Mouse (Mus musculus) intestine, embryonic 14.5 days (tissue): ENCODE results near the gene Mbd4. TPM values are rescaled to one million over a fixed set of nuclear protein-coding genes. Genes with fewer than 3 reads are reported as not detected.
A peak's percentile ranks its signal among the peaks of the same experiment; 100 is the strongest.

ENCODE experiments used
- ATAC-seq: fragments of 200-750 bp; cut with Nextera tagmentation; replicated peaks from 2 replicates; pipeline ENCODE4 v1.8.0; 2017; ENCODE audit warnings: low read depth, moderate number of reproducible peaks, moderate TSS enrichment, moderate library complexity; ENCODE audit not compliant: low FRiP score, low TSS enrichment
- DNase-seq: peaks from one replicate; pipeline ENCODE4 v3.0.0-alpha.2; 2018; ENCODE audit warnings: low spot score
- H3K27ac ChIP-seq: fragments of 300-500 bp; sonication (generic); 2 replicates; pipeline ENCODE4 v1.5.1; 2014; ENCODE audit warnings: low read depth, mild to moderate bottlenecking, control low read depth
- H3K27me3 ChIP-seq: fragments of 300-500 bp; sonication (generic); replicated peaks from 2 replicates; pipeline ENCODE4 v1.6.1; 2014; ENCODE audit warnings: low read length, control low read depth; ENCODE audit not compliant: control insufficient read depth, insufficient read depth
- H3K36me3 ChIP-seq: fragments of 300-500 bp; sonication (generic); 2 replicates; pipeline ENCODE4 v1.6.1; 2014; ENCODE audit warnings: low read length, control low read depth; ENCODE audit not compliant: control insufficient read depth, insufficient read depth
- H3K4me1 ChIP-seq: fragments of 300-500 bp; sonication (generic); replicated peaks from 2 replicates; pipeline ENCODE4 v1.6.1; 2014; ENCODE audit warnings: low read length, control low read depth, mixed read lengths; ENCODE audit not compliant: control insufficient read depth, insufficient read depth
- H3K4me2 ChIP-seq: fragments of 300-500 bp; sonication (generic); 2 replicates; pipeline ENCODE4 v1.6.1; 2014; ENCODE audit warnings: low read length
- H3K4me3 ChIP-seq: fragments of 300-500 bp; sonication (generic); 2 replicates; pipeline ENCODE4 v1.5.1; 2014; ENCODE audit warnings: low read depth, low read length, control low read depth, mixed read lengths
- H3K9ac ChIP-seq: fragments of 300-500 bp; sonication (generic); 2 replicates; pipeline ENCODE4 v1.6.1; 2014; ENCODE audit warnings: mild to moderate bottlenecking, low read length
- H3K9me3 ChIP-seq: fragments of 300-500 bp; sonication (generic); 2 replicates; pipeline ENCODE4 v1.6.1; 2016; ENCODE audit warnings: low read length, control low read depth; ENCODE audit not compliant: control insufficient read depth
- WGBS: fragments of 180-500 bp; shearing (Covaris S2); extraction: QIAGEN DNeasy Blood & Tissue Kit; methylation state at CpG from one replicate; pipeline ENCODE4 v1.1.7; 2014; 5-methylcytosine and 5-hydroxymethylcytosine counted together
- polyA plus RNA-seq: library from polyadenylated mRNA; unstranded; fragments of >200 nt; fragmentation: Nextera tagmentation; extraction: Ambion mirVana; gene quantifications from 2 replicates; pipeline ENCODE4 v1.2.1, GENCODE M21; 2014

The Mbd4 gene
- polyA plus RNA-seq, 1 experiment from 2014 or later = 14.7 TPM

DNA sequence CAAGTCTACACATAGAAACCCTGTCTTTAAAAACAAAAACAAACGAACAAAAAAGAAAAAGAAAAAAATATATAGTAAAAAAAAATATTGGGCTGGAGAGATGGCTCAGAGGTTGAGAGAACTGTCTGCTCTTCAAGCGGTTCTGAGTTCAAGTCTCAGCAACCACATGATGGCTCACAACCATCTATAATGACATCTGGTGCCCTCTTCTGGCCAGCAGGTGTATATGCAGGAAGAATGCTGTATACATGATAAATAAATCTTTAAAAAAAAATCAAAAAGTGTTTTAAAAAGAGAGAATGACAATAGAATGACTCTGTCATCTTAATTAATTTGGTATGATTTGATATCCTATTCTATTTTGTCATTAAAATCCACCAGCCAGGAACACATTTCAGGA, 1.3 kb upstream of the Mbd4 start:
- no peak overlapping the region for H3K27ac ChIP-seq
- H3K4me2 ChIP-seq = no peak overlapping the region
- H3K9ac ChIP-seq = no peak overlapping the region
- peaks cover 14% of the 10 kb centered on the region for H3K36me3 ChIP-seq
- 73% methylated on average over 2 of the region's 2 CpGs for WGBS
- H3K27me3 ChIP-seq = no peaks in the 10 kb centered on the region
- DNase-seq (no peak), ATAC-seq (no peak)
- H3K9me3 ChIP-seq = no peaks in the 10 kb centered on the region
- H3K4me1 ChIP-seq = peaks cover 25% of the 10 kb centered on the region
- no peak overlapping the region for H3K4me3 ChIP-seq

DNA sequence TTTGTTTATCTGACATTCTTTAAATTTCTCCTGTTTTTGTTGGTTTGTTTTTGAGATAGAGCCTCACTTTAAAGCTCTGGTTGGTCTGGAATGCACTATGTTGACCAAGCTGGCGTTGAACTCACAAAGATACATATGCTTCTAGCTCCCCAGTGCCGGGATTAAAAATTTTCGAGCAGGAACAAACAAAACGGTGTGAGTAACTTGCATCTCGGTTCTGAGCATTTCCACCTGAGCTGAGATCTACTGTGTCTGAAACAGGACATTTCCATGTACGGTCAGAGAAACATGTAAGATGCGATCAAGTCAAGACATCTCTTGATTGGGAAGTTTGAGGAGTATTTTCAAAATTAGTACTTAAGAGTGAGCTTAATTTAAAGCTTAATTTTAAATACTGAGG, 814 bp upstream of the Mbd4 start:
- Histone ChIP-seq H3K9me3 (no peaks in the 10 kb centered on the region), H3K4me1 (peaks cover 20% of the 10 kb centered on the region), H3K4me2 (peak overlapping the region; percentile 63), H3K27ac (peak overlapping the region; percentile 90), H3K4me3 (peak overlapping the region; percentile 62), H3K27me3 (no peaks in the 10 kb centered on the region), H3K36me3 (peaks cover 19% of the 10 kb centered on the region), H3K9ac (peak overlapping the region; percentile 61)
- 39% methylated on average over 7 of the region's 7 CpGs for WGBS
- DNase-seq (peak; percentile 60), ATAC-seq (no peak)

DNA sequence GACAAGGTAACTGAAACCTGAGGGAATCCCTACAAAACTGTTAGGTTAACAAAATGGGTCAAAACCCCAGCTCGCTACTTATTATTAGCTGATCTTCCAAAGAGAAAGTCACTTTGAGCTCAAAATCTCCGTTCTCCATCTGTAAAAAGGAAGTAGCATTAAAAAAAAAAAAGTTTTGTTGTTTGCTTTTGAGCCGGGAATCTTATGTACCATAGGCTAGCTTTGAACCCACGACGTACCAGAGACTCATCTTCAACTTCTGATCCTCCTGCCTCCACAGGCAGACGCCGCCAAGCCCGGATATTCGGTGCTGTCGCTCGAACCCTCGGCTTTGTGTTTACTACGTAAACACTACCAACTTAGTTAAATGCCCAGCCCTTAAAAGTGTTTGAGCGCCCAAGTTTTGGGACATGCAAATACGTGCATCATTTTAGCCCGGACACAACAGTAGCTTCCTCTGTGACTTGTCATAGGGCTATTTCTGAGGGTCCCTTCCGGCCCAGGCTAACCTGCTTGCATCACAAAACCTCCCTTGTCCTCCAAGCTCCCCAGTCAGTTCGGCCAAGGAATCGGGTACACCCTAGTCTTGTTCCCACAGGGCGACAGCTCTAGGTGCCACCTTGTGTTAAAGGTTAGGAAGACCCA, 603 bp downstream of the Mbd4 start:
- peak overlapping the region; percentile 57 for H3K9ac ChIP-seq
- H3K27ac ChIP-seq = peak overlapping the region; percentile 89
- peaks cover 29% of the 10 kb centered on the region for H3K36me3 ChIP-seq
- H3K4me1 ChIP-seq = peaks cover 18% of the 10 kb centered on the region
- 5% methylated on average over 20 of the region's 20 CpGs for WGBS
- DNase-seq (no peak), ATAC-seq (no peak)
- H3K27me3 ChIP-seq = no peaks in the 10 kb centered on the region
- peak overlapping the region; percentile 62 for H3K4me3 ChIP-seq
- H3K4me2 ChIP-seq = peak overlapping the region; percentile 87
- H3K9me3 ChIP-seq = no peaks in the 10 kb centered on the region

DNA sequence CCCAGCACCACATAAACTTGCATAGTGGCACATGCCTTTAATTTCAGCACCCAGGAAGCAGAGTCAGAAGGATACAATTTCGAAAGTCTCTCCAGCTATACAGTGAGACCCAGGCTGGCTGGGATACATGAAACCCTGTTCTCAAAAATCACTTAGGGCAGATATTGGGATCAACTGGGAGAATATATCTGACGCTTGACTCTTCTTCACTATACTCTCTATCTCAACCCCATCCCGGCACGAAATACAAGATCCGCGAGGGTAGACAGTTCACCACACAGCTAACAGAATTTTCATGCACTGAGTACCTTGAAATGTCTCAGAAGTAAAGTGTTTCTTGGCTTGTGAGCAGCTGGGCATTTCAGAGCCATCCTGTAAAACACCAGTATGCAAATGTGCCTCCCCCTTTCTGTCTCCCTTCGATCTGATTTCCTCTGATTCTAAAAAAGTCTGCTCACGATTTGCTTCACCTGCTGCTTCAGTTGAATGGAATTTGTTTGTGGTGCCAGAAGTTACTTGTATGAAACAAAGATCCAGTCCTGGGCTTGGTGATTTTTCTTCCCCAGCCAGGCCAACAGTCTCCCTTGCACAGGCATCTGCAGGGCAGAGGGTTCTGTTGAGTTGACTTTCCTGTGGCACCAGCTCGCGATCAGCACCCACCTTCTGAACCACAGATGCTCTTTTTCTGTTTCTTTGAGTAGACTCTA, 4.4 kb downstream of the Mbd4 start:
- Histone ChIP-seq H3K9me3 (no peaks in the 10 kb centered on the region), H3K36me3 (peaks cover 50% of the 10 kb centered on the region), H3K4me3 (no peak overlapping the region), H3K9ac (no peak overlapping the region), H3K4me2 (no peak overlapping the region), H3K4me1 (peaks cover 4% of the 10 kb centered on the region), H3K27ac (no peak overlapping the region), H3K27me3 (no peaks in the 10 kb centered on the region)
- no peak for ATAC-seq
- WGBS = 96% methylated on average over 10 of the region's 10 CpGs
- no peak for DNase-seq

DNA sequence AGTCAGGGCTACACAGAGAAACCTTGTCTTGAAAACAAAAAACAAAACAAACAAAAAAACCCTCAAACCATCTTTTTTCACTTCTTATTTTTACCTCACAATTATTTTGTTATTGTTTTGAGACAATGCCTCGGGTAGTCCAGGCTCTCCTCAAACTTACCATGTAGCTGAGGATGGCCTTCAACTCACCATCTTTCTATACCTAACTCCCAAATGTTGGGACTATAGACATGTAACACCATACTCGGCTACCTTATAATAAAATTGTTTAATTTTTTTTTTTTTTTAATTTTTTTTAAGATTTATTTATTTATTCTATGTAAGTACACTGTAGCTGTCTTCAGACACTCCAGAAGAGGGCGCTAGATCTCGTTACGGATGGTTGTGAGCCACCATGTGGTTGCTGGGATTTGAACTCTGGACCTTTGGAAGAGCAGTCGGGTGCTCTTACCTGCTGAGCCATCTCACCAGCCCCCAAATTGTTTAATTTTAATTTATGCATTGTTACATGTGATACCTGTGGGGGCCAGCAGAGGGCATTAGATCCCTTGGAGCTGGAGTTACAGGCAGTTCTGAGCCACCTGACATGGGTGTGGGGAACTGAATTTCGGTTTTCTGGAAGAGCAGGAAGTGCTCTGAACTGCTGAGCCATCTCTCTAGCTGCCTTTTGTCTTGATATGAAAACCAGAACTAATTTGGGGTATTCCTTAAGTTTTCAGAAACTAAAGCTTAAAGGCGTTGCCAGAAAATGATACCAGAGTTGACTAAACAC, 6.3 kb downstream of the Mbd4 start:
- peak; percentile 57 for ATAC-seq
- Histone ChIP-seq H3K36me3 (peaks cover 68% of the 10 kb centered on the region), H3K4me1 (no peaks in the 10 kb centered on the region), H3K9ac (no peak overlapping the region), H3K27ac (no peak overlapping the region), H3K4me3 (no peak overlapping the region), H3K4me2 (no peak overlapping the region), H3K27me3 (no peaks in the 10 kb centered on the region), H3K9me3 (no peaks in the 10 kb centered on the region)
- peak; percentile 71 for DNase-seq
- WGBS = 40% methylated on average over 7 of the region's 8 CpGs

DNA sequence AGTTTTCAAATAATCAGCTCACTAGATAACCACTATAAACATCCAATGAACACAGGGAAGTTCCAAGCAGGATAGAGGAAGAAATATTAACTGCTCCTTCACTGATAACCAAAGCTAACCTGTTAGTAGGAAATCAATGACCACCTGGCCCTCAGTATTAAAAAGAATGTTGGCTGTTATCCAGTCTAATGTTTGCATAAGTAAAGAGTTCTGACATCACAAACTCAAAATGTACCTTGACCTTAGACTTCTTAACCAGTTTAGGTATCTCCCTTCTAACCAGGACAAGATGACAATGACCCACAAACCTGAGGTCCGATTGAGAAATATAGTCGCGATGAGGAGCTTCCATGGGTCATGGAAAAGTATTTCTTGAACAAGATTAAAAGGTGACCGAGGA, 8.2 kb downstream of the Mbd4 start:
- 93% methylated on average over 4 of the region's 4 CpGs for WGBS

DNA sequence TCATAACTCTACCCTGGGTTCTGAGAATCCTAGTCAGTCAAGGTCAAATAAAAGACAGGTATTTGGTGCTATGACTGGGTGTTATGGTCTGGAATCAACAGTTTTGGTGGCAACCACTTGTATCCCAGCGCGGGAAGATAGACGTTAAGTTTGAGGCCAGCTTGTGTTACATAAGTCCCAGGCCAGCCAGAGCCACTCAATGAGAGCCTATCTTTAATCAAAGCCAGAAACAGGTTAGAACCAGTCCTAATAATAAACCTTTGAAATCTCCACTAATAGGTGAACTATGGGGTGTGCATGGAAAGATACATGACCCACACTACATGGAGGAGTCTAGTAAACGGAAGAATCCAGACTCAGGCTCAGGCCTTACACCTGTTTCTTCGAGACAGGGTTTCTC, 14.4 kb downstream of the Mbd4 start:
- H3K4me2 ChIP-seq = peak overlapping the region; percentile 60
- no peaks in the 10 kb centered on the region for H3K27me3 ChIP-seq
- H3K4me3 ChIP-seq = no peak overlapping the region
- no peaks in the 10 kb centered on the region for H3K9me3 ChIP-seq
- H3K4me1 ChIP-seq = no peaks in the 10 kb centered on the region; the same call in 1 of the 2 replicates
- no peak overlapping the region for H3K9ac ChIP-seq
- WGBS = 65% methylated on average over 5 of the region's 5 CpGs
- H3K27ac ChIP-seq = no peak overlapping the region
- DNase-seq (no peak), ATAC-seq (no peak)
- H3K36me3 ChIP-seq = peaks cover 27% of the 10 kb centered on the region

More for the DNA sequence above, 8.2 kb downstream of the Mbd4 start:
- Histone ChIP-seq H3K27me3 (no peaks in the 10 kb centered on the region), H3K9me3 (no peaks in the 10 kb centered on the region), H3K27ac (no peak overlapping the region), H3K9ac (no peak overlapping the region), H3K4me1 (no peaks in the 10 kb centered on the region), H3K36me3 (peaks cover 67% of the 10 kb centered on the region), H3K4me3 (no peak overlapping the region), H3K4me2 (no peak overlapping the region)
- DNase-seq (no peak), ATAC-seq (no peak)

DNA sequence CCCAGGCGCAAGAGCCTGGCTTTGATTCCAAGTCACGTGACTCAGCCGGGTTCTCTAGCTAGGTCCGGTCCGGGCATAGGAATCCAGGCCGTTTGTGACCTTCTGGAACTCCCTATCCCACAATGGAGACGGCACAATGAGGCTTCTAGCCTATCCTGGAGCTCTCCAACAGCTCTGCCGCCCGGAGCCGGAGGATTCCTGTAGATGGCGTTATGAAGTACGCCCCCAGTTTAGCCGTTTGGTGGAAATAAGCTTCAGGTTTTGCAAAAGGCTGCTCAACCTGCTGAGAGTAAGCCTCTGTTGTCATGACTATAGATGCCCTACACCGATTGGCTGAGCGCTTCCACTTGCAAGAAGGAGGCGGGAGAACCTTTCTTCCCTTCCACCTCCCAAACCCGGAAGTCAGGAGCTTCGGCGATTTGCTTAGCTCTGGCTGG, 15.0 kb downstream of the Mbd4 start, which contains the start of gene Efcab12:
Gene Efcab12 (minus strand): TSS at position 252 of the 437 bp plus-strand sequence.
- DNase-seq (peak; percentile 74), ATAC-seq (peak; percentile 88)
- H3K27me3 ChIP-seq = no peaks in the 10 kb centered on the region
- H3K36me3 ChIP-seq = peaks cover 21% of the 10 kb centered on the region
- H3K9me3 ChIP-seq = no peaks in the 10 kb centered on the region
- peak within 1 kb of the TSS; percentile 27; the same call in 1 of the 2 replicates for H3K9ac ChIP-seq
- H3K4me2 ChIP-seq = peak within 1 kb of the TSS; percentile 60
- H3K4me3 ChIP-seq = peak within 1 kb of the TSS; percentile 25
- WGBS = 4% methylated on average over 19 of the region's 19 CpGs
- H3K4me1 ChIP-seq = no peaks in the 10 kb centered on the region; the same call in 1 of the 2 replicates
- no peak within 1 kb of the TSS for H3K27ac ChIP-seq
